Mouse (Mus musculus): ENCODE data around the gene Fau.
"Not testable (repeated sequence)": the region's sequence is repeated elsewhere in the genome, so short reads cannot be mapped to it uniquely, and the experiment has no call there.

Gene Fau

DNA sequence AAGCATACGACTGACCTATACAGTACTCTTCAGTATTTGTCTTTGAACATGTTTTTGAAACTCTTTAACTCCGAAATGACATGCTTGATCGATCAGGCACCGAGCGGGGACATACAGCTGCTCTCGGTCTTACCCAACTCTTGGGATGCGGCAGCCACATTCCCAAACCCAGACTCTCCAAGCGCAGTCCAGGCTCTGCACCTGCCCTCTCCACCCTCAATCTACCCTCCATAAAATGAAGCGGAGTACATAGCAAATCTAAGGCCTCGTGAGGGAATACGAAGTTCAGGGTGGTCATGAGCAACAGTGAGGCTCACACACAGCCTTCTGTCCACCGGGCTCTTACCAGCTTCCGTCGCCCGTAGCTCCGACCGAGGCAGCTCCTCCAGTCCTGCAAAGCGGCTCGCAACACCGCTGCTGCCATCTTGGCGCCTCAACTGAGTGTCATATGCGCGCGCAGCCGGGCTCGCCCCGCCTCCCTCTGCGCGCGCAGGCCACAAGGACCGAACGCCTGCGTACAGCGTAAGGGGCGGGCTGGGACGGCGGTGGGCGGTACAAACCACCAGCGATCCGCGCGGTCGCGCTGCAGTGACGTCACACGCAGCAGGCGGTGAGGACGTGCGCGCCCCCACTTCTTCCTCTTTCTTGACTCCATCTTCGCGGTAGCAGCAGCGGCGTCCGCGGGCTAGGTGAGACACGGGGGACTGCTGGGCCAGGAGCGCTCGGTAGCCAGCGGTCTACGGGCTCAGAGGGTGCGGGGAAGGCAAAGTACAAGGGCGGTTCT, at the start of gene Fau, which contains the start of gene Mrpl49:
Fau (plus strand) TSS at position 532 of the 784 bp plus-strand sequence.
Mrpl49 (minus strand) TSS at position 473 of the 784 bp plus-strand sequence.
- peak; percentile 98 for DNase-seq (ENCODE audit: extremely low spot score)

DNA sequence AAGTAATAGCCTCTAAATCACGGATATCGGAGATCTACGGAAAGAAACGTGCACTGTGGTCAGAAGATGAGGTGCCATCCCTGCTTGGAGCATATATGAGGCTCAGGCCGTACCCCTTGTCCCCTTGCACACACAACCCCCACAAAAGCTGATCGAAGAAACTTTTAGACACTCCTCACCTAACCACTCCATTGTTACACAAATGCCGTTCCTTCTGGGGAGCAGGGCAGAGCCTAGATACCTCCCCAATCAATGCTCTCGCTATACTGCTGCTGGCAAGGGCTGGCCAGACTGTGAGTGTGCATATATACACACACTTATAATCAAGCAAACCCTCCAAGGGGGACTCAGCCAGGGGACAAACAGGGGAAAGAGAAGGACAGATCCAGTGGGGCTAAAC, 48.5 kb upstream of the Fau start:
- no peak for DNase-seq (ENCODE audit: extremely low spot score)

DNA sequence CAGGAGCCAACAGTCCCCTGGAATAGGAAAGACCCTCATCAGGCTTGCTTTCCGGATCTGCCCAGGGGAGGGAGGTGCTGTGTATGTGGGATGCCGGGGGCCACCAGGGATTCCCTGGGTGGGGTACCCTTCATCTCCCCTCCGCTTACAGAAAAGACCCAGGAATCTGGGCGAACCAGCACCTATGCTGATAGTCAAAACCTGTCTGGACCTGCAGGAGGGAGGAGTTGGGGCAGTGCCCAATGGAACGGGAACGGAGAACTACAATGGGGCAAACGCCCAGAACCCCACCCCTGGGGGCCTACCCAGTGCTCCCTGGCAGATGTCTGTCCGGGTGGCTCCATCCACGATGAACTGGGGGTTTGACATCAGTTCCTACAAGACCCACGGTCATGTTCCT, 44.0 kb upstream of the Fau start:
- DNase-seq (ENCODE audit: extremely low spot score) = no peak

DNA sequence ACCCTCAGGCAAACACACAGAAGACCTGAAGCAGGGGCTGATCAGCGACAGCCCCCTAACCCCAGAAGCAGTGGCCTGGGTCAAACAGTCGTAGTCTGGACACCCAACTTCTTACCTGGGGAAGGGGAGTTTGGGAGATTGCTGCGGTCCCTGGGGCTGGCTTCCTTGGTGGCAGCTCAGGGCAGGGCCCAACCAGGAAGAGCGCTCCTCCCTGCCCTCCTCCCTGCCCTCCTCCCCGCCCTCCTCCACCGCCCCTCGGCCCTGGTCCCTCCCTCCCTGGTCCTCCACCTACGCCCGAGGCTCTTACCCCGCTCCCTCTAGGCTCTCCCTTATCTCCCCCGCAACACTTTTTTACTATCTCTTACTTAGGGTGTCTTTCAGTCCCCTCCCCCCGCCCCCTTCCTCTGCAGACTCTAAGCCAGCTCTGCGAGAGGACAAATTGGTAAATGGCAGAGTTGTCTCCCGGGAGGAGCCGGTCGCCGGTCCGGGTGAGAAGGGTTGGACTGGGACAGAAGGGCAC, 42.6 kb upstream of the Fau start:
- peak; percentile 72 for DNase-seq (ENCODE audit: extremely low spot score)

DNA sequence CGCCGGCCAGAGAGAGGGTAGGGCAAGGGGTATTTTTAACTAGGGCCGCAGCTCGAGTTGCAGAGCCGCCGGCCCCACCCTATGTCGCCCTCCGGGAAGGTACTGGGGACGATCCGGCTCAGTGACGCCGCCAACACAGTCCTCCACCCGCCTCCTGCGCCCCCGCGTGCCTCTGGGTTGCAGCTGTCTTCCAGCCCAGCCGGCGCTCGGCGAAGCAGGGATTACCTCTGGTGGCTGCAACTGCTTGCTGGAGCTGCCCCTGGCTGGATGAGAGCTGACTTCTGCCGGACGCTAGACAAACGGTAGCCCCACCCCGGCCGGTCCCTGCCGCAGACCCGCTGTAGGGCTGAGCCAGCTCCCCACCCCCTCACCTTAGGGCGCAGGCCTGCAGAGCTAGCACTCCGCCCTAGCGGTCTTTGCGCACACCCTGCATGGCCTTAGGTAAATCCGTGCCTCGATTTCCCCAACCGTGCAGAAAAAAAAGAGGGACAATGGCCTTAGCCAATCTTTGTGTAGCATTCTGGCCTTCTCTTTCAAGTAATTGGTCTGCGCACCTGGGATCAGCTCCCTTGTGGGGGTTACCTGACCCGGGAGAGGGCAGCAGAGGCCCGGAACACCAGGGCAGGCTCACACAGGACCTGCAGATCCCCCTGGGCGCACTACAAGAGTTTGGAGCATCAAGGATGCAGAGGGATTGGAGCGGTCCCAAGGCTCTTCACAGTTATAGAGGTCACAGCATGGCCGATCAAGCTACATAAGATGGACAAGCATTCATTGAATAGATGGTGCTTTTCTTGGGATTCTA, 41.9 kb upstream of the Fau start, which contains the start of gene Capn1:
Capn1 (minus strand) TSS at position 387 of the 805 bp plus-strand sequence.
- peak; percentile 74 for DNase-seq (ENCODE audit: extremely low spot score)

DNA sequence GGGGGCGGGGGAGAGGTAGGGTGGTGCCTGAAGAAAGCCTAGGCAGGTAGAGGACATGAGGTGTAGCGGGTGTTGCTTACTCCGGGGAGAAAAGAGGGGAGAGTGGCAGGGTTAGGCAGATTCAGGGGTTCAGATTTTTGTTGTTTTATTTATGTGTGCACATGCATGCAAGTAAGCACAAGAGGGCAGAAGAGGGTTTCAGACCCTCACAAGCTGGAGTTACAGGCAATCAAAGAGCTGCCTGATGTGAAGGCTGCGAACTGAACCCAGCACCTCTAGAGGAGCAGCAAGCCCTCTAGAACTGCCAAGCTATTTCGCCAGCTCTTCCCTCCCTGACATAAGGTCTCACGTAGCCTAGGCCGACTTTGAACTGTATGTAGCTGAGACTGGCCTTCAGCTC, 41.1 kb upstream of the Fau start:
- DNase-seq (ENCODE audit: extremely low spot score) = no peak

DNA sequence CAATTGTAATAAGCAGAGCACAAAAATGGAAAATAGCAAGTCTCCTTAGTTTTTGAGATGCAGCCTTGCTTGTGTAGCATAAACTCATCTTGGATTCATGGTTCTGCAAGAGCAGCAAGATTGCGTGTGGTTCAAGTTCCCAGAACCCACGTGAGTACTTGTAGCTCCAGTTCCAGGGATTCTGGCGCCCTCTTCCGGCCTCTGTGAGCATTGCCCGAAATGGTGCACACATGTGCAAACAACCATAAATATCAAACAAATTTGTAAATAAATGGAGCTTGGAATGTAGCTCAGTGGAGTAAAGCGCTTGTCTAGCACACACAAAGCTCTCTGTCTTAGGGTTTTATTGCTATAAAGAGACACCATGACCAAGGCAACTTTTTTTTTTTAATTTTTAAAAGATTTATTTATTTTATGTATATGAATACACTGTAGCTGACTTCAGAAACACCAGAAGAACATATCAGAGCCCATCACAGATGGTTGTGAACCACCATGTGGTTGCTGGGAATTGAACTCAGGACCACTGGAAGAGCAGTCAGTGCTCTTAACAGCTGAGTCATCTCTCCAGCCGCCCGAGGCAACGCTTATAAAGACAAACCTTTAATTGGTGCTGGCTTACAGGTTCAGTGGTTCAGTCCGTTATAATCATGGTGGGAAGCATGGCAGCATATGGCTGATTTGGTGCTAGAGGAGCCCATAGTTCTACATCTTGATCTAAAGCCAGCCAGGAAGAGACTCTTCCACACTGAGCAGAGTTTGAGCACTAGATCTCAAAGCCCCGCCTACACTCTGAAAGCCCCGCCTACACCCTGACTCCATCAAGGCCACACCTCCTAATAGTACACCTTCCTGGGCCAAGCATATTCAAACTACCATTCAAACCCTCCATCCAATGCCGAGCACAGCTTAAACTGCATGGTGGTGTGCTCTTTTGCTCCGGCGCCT, 39.2 kb upstream of the Fau start:
- peak; percentile 83 for DNase-seq (ENCODE audit: extremely low spot score)

DNA sequence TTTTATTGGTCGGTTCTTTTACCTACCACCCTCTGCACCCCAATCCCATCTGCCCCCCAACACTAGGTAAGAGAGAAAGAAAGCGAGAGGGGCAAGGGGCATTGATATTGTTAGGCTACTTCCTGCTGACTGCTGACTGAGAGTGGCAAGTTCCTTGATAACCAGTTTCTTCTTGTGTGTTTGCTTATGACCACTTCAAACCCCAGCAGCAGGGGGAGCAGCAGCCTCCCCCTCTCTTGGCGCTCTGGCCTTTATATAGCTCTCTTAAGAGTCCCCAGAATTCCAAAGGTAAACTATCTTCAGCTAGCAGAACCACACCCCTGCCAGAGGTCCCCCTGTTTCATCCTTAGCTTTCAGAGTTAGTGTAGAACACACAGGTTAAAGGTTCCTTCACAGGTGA, 37.4 kb upstream of the Fau start:
- DNase-seq (ENCODE audit: extremely low spot score) = no peak

DNA sequence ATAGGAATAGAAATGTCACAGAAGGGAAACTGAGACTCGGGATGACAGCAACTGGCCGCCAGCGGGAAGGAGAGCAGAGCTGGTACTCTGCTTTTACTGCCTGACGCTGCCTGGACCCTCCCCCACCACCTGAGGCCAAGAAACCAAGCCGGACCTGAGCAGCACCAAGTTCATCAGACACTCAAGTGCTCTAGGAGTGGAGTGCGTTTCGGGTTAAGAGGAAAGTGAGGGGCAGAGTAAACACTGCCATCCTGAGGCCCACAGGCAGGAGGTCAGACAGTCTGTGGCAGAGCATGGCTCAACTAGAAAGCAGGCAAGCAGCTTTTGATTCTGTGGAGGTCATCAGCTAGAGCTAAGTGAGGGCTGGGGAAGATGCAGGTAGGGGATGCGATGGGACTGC, 34.6 kb upstream of the Fau start:
- DNase-seq (ENCODE audit: extremely low spot score) = no peak

DNA sequence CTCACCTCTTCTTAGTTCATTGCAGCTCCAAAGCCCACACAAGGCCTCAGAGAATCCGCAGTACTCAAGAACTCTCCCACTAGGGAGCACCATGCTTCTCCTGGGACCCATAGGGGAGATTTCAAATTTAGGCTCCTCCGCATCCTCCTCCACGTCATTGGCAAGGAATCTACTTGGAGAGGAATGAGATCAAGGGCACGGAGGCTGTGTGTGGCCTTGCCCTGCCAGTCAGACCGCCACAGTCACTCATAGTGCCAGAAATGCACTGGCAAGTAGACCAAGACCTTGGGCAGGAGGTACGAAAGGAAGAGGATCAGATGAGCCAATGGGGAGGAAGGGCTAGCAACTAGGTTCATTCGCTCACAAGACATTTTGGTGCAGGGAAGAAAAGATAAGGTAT, 33.7 kb upstream of the Fau start:
- DNase-seq (ENCODE audit: extremely low spot score) = no peak

DNA sequence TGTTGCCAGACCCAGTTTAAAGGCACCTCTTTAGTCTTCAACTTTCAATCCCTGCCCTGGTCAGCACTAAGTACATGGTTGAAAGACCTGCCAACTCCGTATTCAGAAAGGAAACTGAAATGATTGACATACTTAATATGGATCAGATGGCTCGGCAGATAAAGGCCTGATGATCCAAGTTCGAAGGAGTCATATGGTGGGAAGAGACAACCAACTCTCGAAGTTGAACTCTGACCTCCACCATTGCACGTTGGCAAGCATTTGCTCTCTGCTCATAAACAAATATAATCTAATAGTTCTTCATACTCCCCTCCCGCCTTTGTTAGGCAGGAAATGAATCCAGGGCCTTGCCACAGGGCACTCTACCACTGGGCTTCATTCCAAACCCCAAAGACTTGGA, 28.7 kb upstream of the Fau start:
- no peak for DNase-seq (ENCODE audit: extremely low spot score)

DNA sequence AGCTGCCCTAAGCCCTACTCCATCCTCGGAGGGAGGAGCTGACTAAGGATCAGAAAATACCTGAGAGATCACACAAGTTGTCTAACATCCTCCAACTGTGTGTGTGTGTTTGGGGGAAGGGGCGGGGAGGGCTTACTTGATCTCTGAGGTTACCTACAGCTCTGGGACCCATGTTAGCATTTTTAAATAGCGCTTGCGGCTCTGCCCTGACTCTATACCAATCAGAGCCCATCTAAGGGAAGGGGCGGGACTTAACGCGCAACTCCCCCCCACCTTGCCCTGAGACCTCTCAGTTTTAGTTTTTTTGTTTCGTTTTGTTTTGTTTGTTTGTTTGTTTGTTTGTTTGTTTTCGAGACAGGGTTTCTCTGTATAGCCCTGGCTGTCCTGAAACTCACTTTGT, 28.2 kb upstream of the Fau start:
- DNase-seq (ENCODE audit: extremely low spot score) = no peak

DNA sequence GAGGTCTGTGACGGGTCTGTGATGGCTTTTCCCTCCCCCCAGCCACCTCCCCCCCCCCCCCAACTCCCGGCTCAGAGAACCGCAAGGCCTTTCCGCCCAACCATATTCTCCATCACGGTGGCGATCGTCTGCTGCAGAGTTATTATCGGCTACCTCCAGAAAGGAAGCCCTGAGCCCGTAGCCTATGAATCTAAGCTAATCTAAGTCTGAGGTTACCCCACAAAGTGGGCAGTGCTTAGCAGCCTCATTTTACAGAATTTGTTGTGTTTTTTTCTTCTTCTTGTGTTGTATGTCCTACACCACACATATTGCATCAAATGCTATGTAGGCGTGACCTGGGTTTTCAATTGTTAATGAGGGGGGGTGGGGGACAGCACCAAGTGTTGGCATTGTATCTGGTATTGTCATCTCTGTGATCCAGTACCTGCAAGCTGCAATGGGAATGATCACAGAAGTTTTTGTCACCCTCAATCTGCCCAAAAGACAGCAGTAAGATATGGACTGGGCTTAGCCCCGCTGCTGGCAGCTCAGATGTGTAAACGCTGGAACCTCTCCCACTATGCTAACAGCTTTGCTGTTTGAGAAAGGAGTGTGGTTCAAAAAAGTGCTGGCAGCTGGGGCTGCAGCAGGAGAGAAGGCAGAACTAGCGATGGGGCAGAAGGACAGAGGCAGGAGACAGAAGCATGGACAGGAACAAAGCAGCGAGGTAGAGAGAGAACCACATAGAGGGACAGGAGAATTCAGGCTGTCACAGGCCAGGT, 26.9 kb upstream of the Fau start:
- DNase-seq (ENCODE audit: extremely low spot score) = no peak

DNA sequence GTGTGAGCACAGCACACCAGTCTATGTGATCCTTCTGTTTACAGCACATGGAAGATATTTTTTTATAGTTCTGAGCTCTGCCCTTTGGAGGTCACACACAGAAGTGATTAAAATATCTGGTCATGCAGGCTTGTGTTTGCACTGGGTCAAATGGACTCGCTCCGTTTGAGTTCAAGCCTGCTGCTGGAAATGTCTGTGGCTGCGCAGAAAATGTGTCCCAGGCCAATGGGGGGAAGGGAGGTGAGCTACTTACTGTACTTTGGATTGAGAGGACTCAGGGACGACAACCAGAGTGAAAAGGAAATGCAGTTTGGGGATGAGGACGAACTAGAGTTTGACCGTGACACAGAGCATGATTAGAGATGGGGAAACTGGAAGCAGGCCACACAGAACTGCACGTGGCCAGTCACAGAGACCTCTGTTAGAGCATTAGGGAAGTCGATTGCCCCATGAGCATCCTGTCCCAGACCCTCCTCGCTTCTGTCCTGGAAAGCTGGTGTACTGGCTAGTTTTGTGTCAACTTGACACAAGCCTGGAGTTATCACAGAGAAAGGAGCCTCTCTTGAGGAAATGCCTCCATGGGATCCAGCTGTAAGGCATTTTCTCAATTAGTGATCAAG, 21.6 kb upstream of the Fau start:
- DNase-seq (ENCODE audit: extremely low spot score) = no peak

DNA sequence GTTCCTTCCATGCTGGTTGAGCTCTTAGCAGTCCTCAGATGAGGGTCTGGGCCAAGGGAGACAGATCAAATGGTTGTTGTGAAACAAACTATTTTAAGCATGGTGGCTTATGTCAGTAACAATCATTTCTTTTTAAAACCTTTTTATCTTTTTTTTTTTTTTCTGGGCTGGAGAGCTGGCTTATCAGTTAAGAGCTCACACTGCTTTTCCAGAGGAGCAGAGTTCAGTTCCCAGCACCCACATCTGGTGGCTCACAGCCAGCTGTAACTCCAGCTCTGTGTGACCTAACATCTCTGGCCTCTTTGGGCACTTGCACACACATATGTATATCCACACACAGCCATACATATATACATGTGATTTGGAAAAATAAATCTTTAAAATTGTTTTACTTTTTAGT, 19.9 kb upstream of the Fau start:
- no peak for DNase-seq (ENCODE audit: extremely low spot score)

DNA sequence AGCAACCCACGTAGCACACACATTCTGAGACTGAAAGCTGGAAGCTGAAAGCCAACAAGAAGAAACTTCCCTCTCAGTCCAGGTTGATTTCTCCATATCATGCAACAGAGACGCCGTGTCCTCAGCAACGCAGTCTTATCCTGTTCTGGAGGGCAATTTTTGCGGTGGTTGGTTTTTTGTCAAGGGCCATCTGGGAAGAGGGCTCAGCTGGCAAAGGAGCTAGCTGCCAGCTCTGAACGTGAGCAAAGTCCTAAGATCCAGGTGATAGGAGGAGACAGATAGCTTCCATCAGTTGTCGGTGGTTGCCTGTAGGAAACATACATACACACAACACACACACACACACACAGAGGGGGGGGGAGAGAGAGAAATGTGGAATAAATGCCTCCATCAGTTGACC, 19.3 kb upstream of the Fau start:
- no peak for DNase-seq (ENCODE audit: extremely low spot score)

DNA sequence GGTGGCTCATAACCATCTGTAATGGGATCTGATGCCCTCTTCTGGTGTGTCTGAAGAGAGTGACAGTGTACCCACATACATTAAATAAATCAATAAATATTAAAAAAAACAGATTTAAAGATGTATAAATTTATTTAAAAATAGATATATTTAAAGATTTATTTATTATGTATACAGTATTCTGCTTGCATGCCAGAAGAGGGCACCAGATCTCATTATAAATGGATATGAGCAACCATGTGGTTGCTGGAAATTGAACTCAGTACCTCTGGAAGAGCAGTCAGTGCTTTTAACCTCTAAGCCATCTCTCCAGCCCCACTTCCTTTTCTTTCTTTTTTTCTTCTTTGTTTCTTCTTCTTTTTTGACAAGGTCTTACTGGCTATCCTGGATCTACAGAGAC, 17.6 kb upstream of the Fau start:
- DNase-seq (ENCODE audit: extremely low spot score) = no peak

DNA sequence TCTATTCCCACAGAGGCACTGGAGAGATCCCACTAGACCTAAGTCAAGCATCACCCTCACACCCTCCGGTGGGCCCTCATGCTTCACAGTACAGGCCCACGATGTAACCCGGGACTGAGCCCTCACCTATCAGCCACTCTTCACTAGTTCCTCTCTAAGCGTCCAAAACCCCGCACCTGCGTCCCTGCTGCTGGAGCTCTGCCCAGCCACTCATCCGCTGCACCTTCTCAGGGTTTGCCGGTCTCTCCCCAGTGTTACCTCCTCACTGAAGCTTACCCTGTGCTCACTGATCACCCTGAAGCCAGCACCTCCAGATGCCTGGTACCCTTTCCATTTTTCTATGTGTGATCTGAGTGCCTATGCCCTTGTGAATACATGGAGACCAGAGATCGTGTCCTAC, 15.4 kb upstream of the Fau start:
- DNase-seq (ENCODE audit: extremely low spot score) = no peak

DNA sequence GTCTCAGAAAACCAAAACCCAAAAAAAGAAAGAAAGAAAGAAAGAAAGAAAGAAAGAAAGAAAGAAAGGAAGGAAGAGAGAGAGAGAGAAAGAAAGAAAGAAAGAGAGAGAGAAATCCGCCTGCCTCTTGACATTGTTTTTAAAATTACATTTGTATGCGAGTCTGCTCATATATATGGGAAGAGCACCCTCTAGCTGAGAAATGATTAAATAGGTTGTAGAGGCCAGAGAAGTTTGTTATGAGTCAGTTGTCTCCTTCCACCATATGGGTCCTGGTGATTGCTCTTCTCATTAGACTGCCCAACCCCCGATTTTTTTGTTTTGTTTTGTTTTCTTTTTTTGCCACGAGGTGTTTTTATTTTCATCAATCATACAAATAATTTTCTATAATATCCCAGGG, 13.5 kb upstream of the Fau start:
- DNase-seq (ENCODE audit: extremely low spot score) = not testable (repeated sequence)
